Mouse (Mus musculus) limb, embryonic 10.5 days (tissue): ENCODE measurements around the gene Tmem184b. TPM values are rescaled to one million over a fixed set of nuclear protein-coding genes. Genes with fewer than 3 reads are reported as not detected.
A peak's percentile ranks its signal among the peaks of the same experiment; 100 is the strongest.

Source experiments
- DNase-seq: peaks from one replicate; pipeline ENCODE4 v3.0.0-alpha.2; 2017; ENCODE audit warnings: low spot score
- H3K27ac ChIP-seq: fragments of 300-500 bp; sonication (generic); 2 replicates; pipeline ENCODE4 v1.5.1; 2016; ENCODE audit warnings: mild to moderate bottlenecking
- H3K27me3 ChIP-seq: fragments of 300-500 bp; sonication (generic); 2 replicates; pipeline ENCODE4 v1.6.1; 2016; ENCODE audit warnings: low read depth, mild to moderate bottlenecking; ENCODE audit not compliant: poor library complexity, severe bottlenecking
- H3K36me3 ChIP-seq: fragments of 300-500 bp; sonication (generic); 2 replicates; pipeline ENCODE4 v1.6.1; 2016; ENCODE audit warnings: mild to moderate bottlenecking, moderate library complexity
- H3K4me1 ChIP-seq: fragments of 300-500 bp; sonication (generic); 2 replicates; pipeline ENCODE4 v1.6.1; 2016
- H3K4me3 ChIP-seq: fragments of 300-500 bp; sonication (generic); 2 replicates; pipeline ENCODE4 v1.5.1; 2016; ENCODE audit warnings: mild to moderate bottlenecking, moderate library complexity
- H3K9me3 ChIP-seq: fragments of 300-500 bp; sonication (generic); replicated peaks from 2 replicates; pipeline ENCODE4 v1.6.1; 2016; ENCODE audit warnings: mild to moderate bottlenecking
- WGBS: fragments of 180-500 bp; shearing (Covaris S2); methylation state at CpG from one replicate; pipeline ENCODE4 v1.1.7; 2016; 5-methylcytosine and 5-hydroxymethylcytosine counted together
- polyA plus RNA-seq: library from polyadenylated mRNA; unstranded; fragments of >200 nt; fragmentation: Nextera tagmentation; extraction: Ambion mirVana; gene quantifications from 2 replicates; pipeline ENCODE4 v1.2.1, GENCODE M21; 2016

The Tmem184b gene
- polyA plus RNA-seq, result 63.5 and 74.8 TPM in 2 replicates

- H3K36me3 ChIP-seq, result peaks cover 7% of the 10 kb centered on the region; the same call in 1 of the 2 replicates
- under 1% methylated on average over 85 of the region's 90 CpGs for WGBS
- peak; percentile 89 for DNase-seq
- H3K9me3 ChIP-seq, result no peaks in the 10 kb centered on the region
- peak within 1 kb of the TSS; percentile 84 for H3K4me3 ChIP-seq
- H3K4me1 ChIP-seq, result peaks cover 60% of the 10 kb centered on the region
- H3K27ac ChIP-seq, result peak within 1 kb of the TSS; percentile 91
- H3K27me3 ChIP-seq, result no peaks in the 10 kb centered on the region
Measured at GRCm38 (mm10) chr15:79402836-79403762, at the start of gene Tmem184b. TSS of gene Tmem184b (minus strand) at chr15:79403569.

GRCm38 (mm10) chr15:79448041-79448440 is 44.7 kb upstream of the Tmem184b start:
- WGBS, result 95% methylated on average over 3 of the region's 3 CpGs
- peaks cover 20% of the 10 kb centered on the region for H3K4me1 ChIP-seq
- H3K36me3 ChIP-seq, result no peaks in the 10 kb centered on the region
- 0 out of 2 replicates have a peak, but pooled peaks cover 2% of the 10 kb centered on the region for H3K27me3 ChIP-seq
- DNase-seq, result no peak
- H3K4me3 ChIP-seq, result no peak overlapping the region
- no peak overlapping the region for H3K27ac ChIP-seq
- no peaks in the 10 kb centered on the region for H3K9me3 ChIP-seq

- Histone ChIP-seq H3K27ac (no peak overlapping the region), H3K4me1 (peaks cover 26% of the 10 kb centered on the region), H3K27me3 (no peaks in the 10 kb centered on the region), H3K4me3 (no peak overlapping the region), H3K9me3 (no peaks in the 10 kb centered on the region), H3K36me3 (no peaks in the 10 kb centered on the region)
- DNase-seq, result no peak
- WGBS, result 84% methylated on average over 8 of the region's 8 CpGs
Measured at GRCm38 (mm10) chr15:79445786-79446654, 42.7 kb upstream of the Tmem184b start.

- Histone ChIP-seq H3K4me1 (peaks cover 46% of the 10 kb centered on the region), H3K4me3 (no peak overlapping the region), H3K36me3 (peaks cover 13% of the 10 kb centered on the region), H3K27ac (peak overlapping the region; percentile 10; the same call in 1 of the 2 replicates), H3K27me3 (no peaks in the 10 kb centered on the region), H3K9me3 (no peaks in the 10 kb centered on the region)
- no peak for DNase-seq
- 62% methylated on average over 7 of the region's 7 CpGs for WGBS
Measured at GRCm38 (mm10) chr15:79443856-79444410, 40.6 kb upstream of the Tmem184b start.

- Histone ChIP-seq H3K9me3 (no peaks in the 10 kb centered on the region), H3K27ac (peak overlapping the region; percentile 100), H3K4me3 (0 out of 2 replicates have a peak overlapping the region, but pooled peaks have one; percentile 98), H3K4me1 (peaks cover 55% of the 10 kb centered on the region), H3K27me3 (no peaks in the 10 kb centered on the region), H3K36me3 (peaks cover 22% of the 10 kb centered on the region)
- 80% methylated on average over 9 of the region's 9 CpGs for WGBS
- no peak for DNase-seq
Measured at GRCm38 (mm10) chr15:79442961-79443518, 39.7 kb upstream of the Tmem184b start.

- Histone ChIP-seq H3K4me3 (peak overlapping the region; percentile 98), H3K27ac (peak overlapping the region; percentile 100), H3K4me1 (peaks cover 63% of the 10 kb centered on the region), H3K27me3 (no peaks in the 10 kb centered on the region), H3K9me3 (no peaks in the 10 kb centered on the region), H3K36me3 (peaks cover 30% of the 10 kb centered on the region)
- WGBS, result 6% methylated on average over 6 of the region's 6 CpGs
- DNase-seq, result no peak
Measured at GRCm38 (mm10) chr15:79442257-79442611, 38.9 kb upstream of the Tmem184b start.

GRCm38 (mm10) chr15:79441331-79442256 is 38.2 kb upstream of the Tmem184b start:
- H3K4me1 ChIP-seq, result peaks cover 69% of the 10 kb centered on the region
- peaks cover 37% of the 10 kb centered on the region for H3K36me3 ChIP-seq
- no peaks in the 10 kb centered on the region for H3K27me3 ChIP-seq
- no peaks in the 10 kb centered on the region for H3K9me3 ChIP-seq
- WGBS, result under 1% methylated on average over 106 of the region's 107 CpGs
- peak; percentile 87 for DNase-seq
- peak overlapping the region; percentile 98 for H3K4me3 ChIP-seq
- peak overlapping the region; percentile 100 for H3K27ac ChIP-seq

- 29% methylated on average over 11 of the region's 11 CpGs for WGBS
- H3K27ac ChIP-seq, result peak overlapping the region; percentile 100
- H3K9me3 ChIP-seq, result no peaks in the 10 kb centered on the region
- H3K27me3 ChIP-seq, result no peaks in the 10 kb centered on the region
- no peak for DNase-seq
- H3K36me3 ChIP-seq, result peaks cover 45% of the 10 kb centered on the region
- H3K4me3 ChIP-seq, result peak overlapping the region; percentile 98
- H3K4me1 ChIP-seq, result peaks cover 73% of the 10 kb centered on the region
Measured at GRCm38 (mm10) chr15:79440651-79441330, 37.4 kb upstream of the Tmem184b start.

GRCm38 (mm10) chr15:79440223-79440622 is 36.9 kb upstream of the Tmem184b start:
- Histone ChIP-seq H3K27ac (peak overlapping the region; percentile 100), H3K9me3 (no peaks in the 10 kb centered on the region), H3K36me3 (peaks cover 50% of the 10 kb centered on the region), H3K4me3 (peak overlapping the region; percentile 98), H3K4me1 (peaks cover 79% of the 10 kb centered on the region), H3K27me3 (no peaks in the 10 kb centered on the region)
- WGBS, result 86% methylated on average over 4 of the region's 4 CpGs
- DNase-seq, result no peak

GRCm38 (mm10) chr15:79439386-79439785 is 36.0 kb upstream of the Tmem184b start:
- Histone ChIP-seq H3K4me1 (peaks cover 76% of the 10 kb centered on the region), H3K9me3 (no peaks in the 10 kb centered on the region; the same call in 1 of the 2 replicates), H3K27me3 (no peaks in the 10 kb centered on the region), H3K36me3 (peaks cover 59% of the 10 kb centered on the region), H3K27ac (no peak overlapping the region; the same call in none of the 2 replicates), H3K4me3 (peak overlapping the region; percentile 98)
- 81% methylated on average over 4 of the region's 4 CpGs for WGBS
- DNase-seq, result no peak

GRCm38 (mm10) chr15:79438816-79439215 is 35.4 kb upstream of the Tmem184b start:
- H3K4me3 ChIP-seq, result peak overlapping the region; percentile 98
- no peak for DNase-seq
- 78% methylated on average over 8 of the region's 8 CpGs for WGBS
- peaks cover 71% of the 10 kb centered on the region for H3K4me1 ChIP-seq
- peaks cover 64% of the 10 kb centered on the region for H3K36me3 ChIP-seq
- H3K27ac ChIP-seq, result no peak overlapping the region
- H3K27me3 ChIP-seq, result no peaks in the 10 kb centered on the region
- no peaks in the 10 kb centered on the region; the same call in 1 of the 2 replicates for H3K9me3 ChIP-seq
